Mouse (Mus musculus): ENCODE results near the gene Mybl2. TPM values are rescaled to one million over a fixed set of nuclear protein-coding genes. Genes with fewer than 3 reads are reported as not detected.

Mybl2 gene
- total and polyA plus RNA-seq, 3 experiments = 60.8 to 145 TPM; not detected in 1

- H3K9me3 ChIP-seq (replicated peaks; ENCODE audit: insufficient read depth, low read length) = no peaks in the 10 kb centered on the region
- peak overlapping the region; percentile 75 to 85 for H3K4me3 ChIP-seq (ENCODE audit: control insufficient read depth in 1 of 2, insufficient read depth in 1 of 2, low read depth in 2 of 2, low read length in 2 of 2)
- H3K4me1 ChIP-seq (ENCODE audit: control insufficient read depth in 1 of 2, insufficient read depth in 2 of 2, low read length in 2 of 2) = peaks cover 0 to 16% of the 10 kb centered on the region in 2 experiments; a peak in 2 of 4 replicates
- peak overlapping the region; percentile 93 for H3K9ac ChIP-seq (ENCODE audit: control insufficient read depth, low read depth, low read length, poor library complexity, severe bottlenecking)
- DNase-seq (ENCODE audit: low read depth, low spot score) = peak; percentile 64
- H3K27ac ChIP-seq (ENCODE audit: control insufficient read depth, low read depth, low read length) = peak overlapping the region; percentile 46
- H3K36me3 ChIP-seq (ENCODE audit: control insufficient read depth in 1 of 2, insufficient read depth in 2 of 2, low read length in 2 of 2) = peaks cover 0 to 17% of the 10 kb centered on the region in 2 experiments; a peak in 2 of 4 replicates
- peaks cover 50% of the 10 kb centered on the region for H3K79me2 ChIP-seq (ENCODE audit: control insufficient read depth, insufficient read depth, low read length, poor library complexity)
- H3K27me3 ChIP-seq (ENCODE audit: control insufficient read depth in 1 of 2, insufficient read depth in 2 of 2, low read length in 2 of 2) = no peaks in the 10 kb centered on the region
- TF ChIP-seq NRF1 (IDR thresholded peaks at IDR 0.05; ENCODE audit: insufficient read depth, low read depth, low read length, poor library complexity, severe bottlenecking) = no peak
- no peak for TF ChIP-seq E2F4 (IDR thresholded peaks at IDR 0.05; ENCODE audit: borderline replicate concordance, low read depth, low read length)
- TF ChIP-seq RCOR1 (IDR thresholded peaks at IDR 0.05; ENCODE audit: low read depth, low read length) = no peak
- TF ChIP-seq SIN3A (IDR thresholded peaks at IDR 0.05; ENCODE audit: low read length) = peak; percentile 64; the same call in 1 of the 2 replicates
- TF ChIP-seq POLR2A (IDR thresholded peaks at IDR 0.05; ENCODE audit: control insufficient read depth in 1 of 2, insufficient read depth in 1 of 2, low read depth in 1 of 2, low read length in 2 of 2, poor library complexity in 1 of 2) = peak in 1 of 2 experiments; percentile 38; a peak in 1 of 4 replicates
- peak; percentile 17; the same call in 1 of the 2 replicates for TF ChIP-seq MAX (IDR thresholded peaks at IDR 0.05; ENCODE audit: low read length)
- TF ChIP-seq MYC (IDR thresholded peaks at IDR 0.05; ENCODE audit: low read depth, low read length) = no peak
- no peak for TF ChIP-seq KAT2A (conservative IDR thresholded peaks at IDR 0.05; ENCODE audit: low read depth, low read length)
- TF ChIP-seq ZMIZ1 (IDR thresholded peaks at IDR 0.05; ENCODE audit: low read depth, low read length) = no peak
- 0 out of 4 replicates have a peak, but pooled peaks of 1 of the 2 experiments have one; percentile 5 for TF ChIP-seq EP300 (IDR thresholded peaks at IDR 0.05; ENCODE audit: low read depth in 1 of 2, low read length in 2 of 2)
- peak; percentile 87; the same call in 1 of the 2 replicates for TF ChIP-seq CHD1 (IDR thresholded peaks at IDR 0.05; ENCODE audit: low read depth, low read length)
- no peak for TF ChIP-seq ZC3H11A (IDR thresholded peaks at IDR 0.05; ENCODE audit: low read depth, low read length)
- TF ChIP-seq TAL1 (IDR thresholded peaks at IDR 0.05; ENCODE audit: low read length) = no peak
- no peak for TF ChIP-seq TBP (IDR thresholded peaks at IDR 0.05; ENCODE audit: low read depth, low read length)
- TF ChIP-seq ZNF384 (IDR thresholded peaks at IDR 0.05; ENCODE audit: low read depth, low read length) = no peak
- peak; percentile 7; the same call in 1 of the 2 replicates for TF ChIP-seq MAZ (IDR thresholded peaks at IDR 0.05; ENCODE audit: low read depth, low read length)
- TF ChIP-seq UBTF (IDR thresholded peaks at IDR 0.05; ENCODE audit: borderline replicate concordance, insufficient read depth, low read depth, low read length) = no peak
- no peak for TF ChIP-seq GABPA (IDR thresholded peaks at IDR 0.05; ENCODE audit: low read depth, low read length)
- no peak for TF ChIP-seq USF1 (IDR thresholded peaks at IDR 0.05; ENCODE audit: low read depth, low read length)
- no peak for TF ChIP-seq POLR2AphosphoS5 (IDR thresholded peaks at IDR 0.05; ENCODE audit: borderline replicate concordance, low read depth, low read length)
- no peak for TF ChIP-seq HCFC1 (IDR thresholded peaks at IDR 0.05; ENCODE audit: low read depth, low read length)
- 0 out of 2 replicates have a peak, but pooled peaks have one; percentile 28 for TF ChIP-seq BHLHE40 (IDR thresholded peaks at IDR 0.05; ENCODE audit: borderline replicate concordance, low read depth, low read length)
- TF ChIP-seq GATA1 (IDR thresholded peaks at IDR 0.05; ENCODE audit: low read depth, low read length) = no peak
- no peak for TF ChIP-seq MEF2A (IDR thresholded peaks at IDR 0.05; ENCODE audit: extremely low read depth, insufficient replicate concordance, low read depth, low read length, poor library complexity, severe bottlenecking)
- no peak for TF ChIP-seq USF2 (IDR thresholded peaks at IDR 0.05; ENCODE audit: borderline replicate concordance in 1 of 2, insufficient read depth in 1 of 2, low read depth in 1 of 2, low read length in 2 of 2)
- TF ChIP-seq MXI1 (IDR thresholded peaks at IDR 0.05; ENCODE audit: low read depth, low read length) = 0 out of 2 replicates have a peak, but pooled peaks have one; percentile 1
- TF ChIP-seq RAD21 (IDR thresholded peaks at IDR 0.05; ENCODE audit: low read depth, low read length) = no peak
- no peak for TF ChIP-seq ETS1 (IDR thresholded peaks at IDR 0.05; ENCODE audit: low read depth, low read length)
- TF ChIP-seq ZKSCAN1 (IDR thresholded peaks at IDR 0.05; ENCODE audit: low read depth, low read length) = no peak
- TF ChIP-seq MYB (IDR thresholded peaks at IDR 0.05; ENCODE audit: low read depth, low read length) = no peak
- TF ChIP-seq MAFK (IDR thresholded peaks at IDR 0.05; ENCODE audit: borderline replicate concordance, low read depth, low read length) = no peak
- no peak for TF ChIP-seq ELF1 (IDR thresholded peaks at IDR 0.05; ENCODE audit: low read depth, low read length)
- TF ChIP-seq CTCF (IDR thresholded peaks at IDR 0.05 in 2 of 3, conservative IDR thresholded peaks at IDR 0.05 in 1 of 3; ENCODE audit: control insufficient read depth in 1 of 3, insufficient read depth in 1 of 3, low read depth in 2 of 3, low read length in 3 of 3, poor library complexity in 1 of 3, severe bottlenecking in 1 of 3) = no peak
- TF ChIP-seq JUND (IDR thresholded peaks at IDR 0.05; ENCODE audit: low read depth, low read length) = no peak
- TF ChIP-seq TCF12 (IDR thresholded peaks at IDR 0.05; ENCODE audit: low read depth, low read length) = no peak
- TF ChIP-seq SMC3 (IDR thresholded peaks at IDR 0.05; ENCODE audit: low read depth, low read length) = no peak
Observed at GRCm38 (mm10) chr2:163054891-163055494, 506 bp downstream of the Mybl2 start.

All from MEL (cell line).